Mouse (Mus musculus) inflammation-experienced regulatory T-cells (primary cell): Measurements from ENCODE around the gene Ascl5. TPM values are rescaled to one million over a fixed set of nuclear protein-coding genes. Genes with fewer than 3 reads are reported as not detected.

Experiments used
- polyA plus RNA-seq, 2 experiments: library from polyadenylated mRNA; unstranded; fragments of 100-300 nt; shearing (Covaris generic); gene quantifications; one replicate each; pipeline ENCODE4 v1.2.1; 2017

Gene Ascl5
- not detected for polyA plus RNA-seq

GRCm38 (mm10) chr1:136050312-136051012 is at the start of gene Ascl5:
Gene Ascl5, plus strand, starts transcription at chr1:136050804.

GRCm38 (mm10) chr1:136006292-136006748 is 44.3 kb upstream of the Ascl5 start, which contains the start of gene Igfn1:
Gene Igfn1, minus strand, starts transcription at chr1:136006342.

GRCm38 (mm10) chr1:136007211-136008158 is 43.1 kb upstream of the Ascl5 start, which contains the start of gene Tmem9:
Gene Tmem9, plus strand, starts transcription at chr1:136008150.

GRCm38 (mm10) chr1:136052547-136052946 is 1.9 kb downstream of the Ascl5 start, which contains the start of gene Cacna1s:
Gene Cacna1s, plus strand, starts transcription at chr1:136052750.

Other genes with a start within 250 kb of the Ascl5 start
- 1 to 10 TPM in 1 of 2 experiments, under 1 TPM in 1; 0.20 to 1.3 TPM for gene Lad1, start 232.2 kb upstream of the Ascl5 start, polyA plus RNA-seq
- 1 to 10 TPM in 1 of 2 experiments, not detected in 1; 1.8 TPM for gene Tnnt2, start 214.4 kb upstream of the Ascl5 start, polyA plus RNA-seq
- gene Pkp1, start 131.6 kb upstream of the Ascl5 start, polyA plus RNA-seq: under 1 TPM; 0.08 to 0.53 TPM
- gene Igfn1, start 44.5 kb upstream of the Ascl5 start, polyA plus RNA-seq: under 1 TPM; 0.04 to 0.80 TPM
- 10 to 100 TPM; 20.6 to 34.9 TPM for gene Tmem9, start 42.7 kb upstream of the Ascl5 start, polyA plus RNA-seq
- gene Cacna1s, start 1.9 kb downstream of the Ascl5 start, polyA plus RNA-seq: 1 to 10 TPM in 1 of 2 experiments, under 1 TPM in 1; 0.37 to 4.2 TPM
- gene Kif21b, start 80.6 kb downstream of the Ascl5 start, polyA plus RNA-seq: 10 to 100 TPM; 47.8 to 52.6 TPM
- gene Mroh3, start 162.0 kb downstream of the Ascl5 start, polyA plus RNA-seq: under 1 TPM in 1 of 2 experiments, not detected in 1; 0.31 TPM
- gene Inava, start 183.5 kb downstream of the Ascl5 start, polyA plus RNA-seq: 1 to 10 TPM in 1 of 2 experiments, under 1 TPM in 1; 0.30 to 1.3 TPM
- gene Gpr25, start 210.1 kb downstream of the Ascl5 start, polyA plus RNA-seq: under 1 TPM in 1 of 2 experiments, not detected in 1; 0.27 TPM